Mouse (Mus musculus) erythroblast, adult 5-6 weeks (primary cell): ENCODE results near the gene Camk2b. TPM values are rescaled to one million over a fixed set of nuclear protein-coding genes. Genes with fewer than 3 reads are reported as not detected.
A peak's percentile ranks its signal among the peaks of the same experiment; 100 is the strongest.
"Not testable (repeated sequence)": the region's sequence is repeated elsewhere in the genome, so short reads cannot be mapped to it uniquely, and the experiment has no call there.

Source experiments
- ATAC-seq: replicated peaks from 2 replicates; pipeline ENCODE4 v1.8.0; 2016; ENCODE audit warnings: moderate number of reproducible peaks, mild to moderate bottlenecking, moderate TSS enrichment, inconsistent platforms; ENCODE audit not compliant: poor library complexity, low FRiP score, severe bottlenecking
- total RNA-seq, 2 experiments: library from RNA; stranded (forward) in 1 of 2; stranded (reverse) in 1 of 2; fragments of 150-400 nt in 1 of 2; fragments of 200-764, 138-1000 nt in 1 of 2; gene quantifications; 2 replicates each; pipeline versions ENCODE4 v1.2.3 to v1.2.4; 2015 to 2017; ENCODE audit warnings: low replicate concordance in 2 of 2

Camk2b gene
- total RNA-seq, 2 experiments from 2014 or later, result not detected

- no peak for ATAC-seq
Measured at GRCm38 (mm10) chr11:6017484-6018140, 48.5 kb downstream of the Camk2b start.

DNA sequence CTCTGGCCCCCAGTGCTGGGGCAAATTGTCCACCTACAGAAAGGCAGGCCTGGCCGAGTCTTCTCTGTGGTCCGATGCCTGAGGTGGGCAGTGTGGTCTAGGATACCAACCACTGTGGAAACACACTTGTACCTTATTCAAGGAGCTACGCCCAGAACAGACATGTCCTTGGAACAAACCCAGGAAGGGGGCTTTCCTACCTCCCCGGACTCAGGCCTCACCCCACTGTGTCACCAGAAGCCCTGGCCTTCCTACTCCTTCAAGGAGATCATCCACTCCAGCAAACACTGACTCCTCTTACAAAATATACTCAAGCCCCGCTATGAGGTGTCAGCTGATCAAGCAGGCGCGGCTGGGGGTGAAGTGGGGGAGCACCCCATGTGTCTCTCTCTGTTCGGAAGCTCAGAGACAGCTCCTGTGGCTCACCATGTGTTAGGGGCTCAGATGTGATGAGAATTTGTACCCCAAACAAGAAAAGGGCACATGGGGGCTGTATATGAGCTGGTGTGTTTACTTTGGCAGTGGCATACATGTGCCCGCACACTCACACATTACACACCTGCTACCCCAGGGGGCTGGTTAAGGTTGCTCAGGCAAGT, 49.3 kb downstream of the Camk2b start:
- no peak for ATAC-seq

GRCm38 (mm10) chr11:6016368-6016767, 49.8 kb downstream of the Camk2b start:
- ATAC-seq, result no peak

DNA sequence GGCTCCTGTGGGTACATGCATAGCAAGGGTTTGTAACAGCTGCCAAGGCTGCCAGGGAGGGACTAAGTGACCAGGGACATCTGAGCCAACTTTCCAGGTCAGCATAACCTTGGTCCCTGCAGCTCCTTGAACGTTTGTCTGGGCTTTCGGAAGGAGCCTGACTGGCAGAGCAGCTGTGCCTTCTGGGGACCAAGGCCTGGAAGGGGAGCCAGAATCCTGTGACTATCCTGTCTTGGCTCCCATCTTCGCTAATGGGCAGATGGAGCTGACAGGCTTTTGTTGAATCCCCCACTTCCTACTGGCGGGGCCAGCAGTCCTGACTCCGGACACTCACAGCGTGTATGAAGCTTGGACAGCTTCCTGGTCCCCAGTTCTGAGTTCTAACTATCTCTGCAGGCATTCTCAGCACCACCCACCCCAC, 51.1 kb downstream of the Camk2b start:
- ATAC-seq, result no peak

DNA sequence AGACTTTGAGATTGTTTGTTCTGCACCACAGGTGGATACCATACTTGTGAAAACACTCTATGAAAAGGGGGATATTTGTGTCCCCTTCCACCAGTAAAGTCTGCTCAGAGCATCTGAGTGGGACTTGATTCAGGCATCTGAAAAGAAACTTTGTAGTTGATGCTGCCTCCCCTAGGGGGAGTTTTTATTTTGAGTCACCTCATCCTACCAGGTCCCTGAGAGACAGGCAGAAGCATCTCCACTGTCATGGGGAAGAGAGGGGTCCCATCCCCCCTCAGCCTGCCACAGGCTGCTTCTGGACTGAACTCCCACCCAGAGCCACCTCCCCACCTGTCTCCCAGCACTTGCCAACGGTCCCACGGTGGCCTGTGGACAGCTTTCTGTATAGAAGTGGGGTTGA, 52.8 kb downstream of the Camk2b start:
- ATAC-seq, result no peak

- no peak for ATAC-seq
Measured at GRCm38 (mm10) chr11:6011879-6012278, 54.3 kb downstream of the Camk2b start.

GRCm38 (mm10) chr11:6010751-6011482, 55.2 kb downstream of the Camk2b start:
- ATAC-seq, result not testable (repeated sequence)

DNA sequence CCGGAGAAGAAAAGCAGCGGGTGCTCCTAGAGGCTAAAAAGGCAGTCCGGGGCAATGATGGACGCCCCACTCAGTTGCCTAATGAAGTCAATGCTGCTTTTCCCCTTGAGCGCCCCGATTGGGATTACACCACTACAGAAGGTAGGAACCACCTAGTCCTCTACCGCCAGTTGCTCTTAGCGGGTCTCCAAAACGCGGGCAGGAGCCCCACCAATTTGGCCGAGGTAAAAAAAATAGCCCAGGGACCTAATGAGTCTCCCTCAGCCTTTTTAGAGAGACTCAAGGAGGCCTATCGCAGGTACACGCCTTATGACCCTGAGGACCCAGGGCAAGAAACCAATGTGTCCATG, 58.4 kb downstream of the Camk2b start:
- ATAC-seq, result not testable (repeated sequence)

DNA sequence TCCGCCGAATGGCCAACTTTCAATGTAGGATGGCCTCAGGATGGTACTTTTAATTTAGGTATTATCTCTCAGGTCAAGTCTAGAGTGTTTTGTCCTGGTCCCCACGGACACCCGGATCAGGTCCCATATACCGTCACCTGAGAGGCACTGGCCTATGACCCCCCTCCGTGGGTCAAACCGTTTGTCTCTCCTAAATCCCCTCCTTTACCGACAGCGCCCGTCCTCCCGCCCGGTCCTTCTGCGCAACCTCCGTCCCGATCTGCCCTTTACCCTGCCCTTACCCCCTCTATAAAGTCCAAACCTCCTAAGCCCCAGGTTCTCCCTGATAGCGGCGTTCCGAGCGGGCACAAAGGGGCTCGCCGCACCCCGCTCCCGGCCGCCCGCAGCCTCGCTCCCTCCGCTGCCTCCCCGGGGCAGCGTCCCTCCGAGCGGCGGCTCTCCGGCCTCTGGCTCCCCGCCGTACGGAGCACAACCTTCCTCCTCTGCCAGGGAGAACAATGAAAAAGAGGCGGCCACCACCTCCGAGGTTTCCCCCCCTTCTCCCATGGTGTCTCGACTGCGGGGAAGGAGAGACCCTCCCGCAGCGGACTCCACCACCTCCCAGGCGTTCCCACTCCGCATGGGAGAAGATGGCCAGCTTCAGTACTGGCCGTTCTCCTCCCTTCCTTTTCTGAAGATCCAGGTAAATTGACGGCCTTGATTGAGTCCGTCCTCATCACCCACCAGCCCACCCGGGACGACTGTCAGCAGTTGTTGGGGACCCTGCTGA, 59.0 kb downstream of the Camk2b start:
- ATAC-seq, result not testable (repeated sequence)

GRCm38 (mm10) chr11:6006351-6007009, 59.7 kb downstream of the Camk2b start:
- ATAC-seq, result not testable (repeated sequence)

DNA sequence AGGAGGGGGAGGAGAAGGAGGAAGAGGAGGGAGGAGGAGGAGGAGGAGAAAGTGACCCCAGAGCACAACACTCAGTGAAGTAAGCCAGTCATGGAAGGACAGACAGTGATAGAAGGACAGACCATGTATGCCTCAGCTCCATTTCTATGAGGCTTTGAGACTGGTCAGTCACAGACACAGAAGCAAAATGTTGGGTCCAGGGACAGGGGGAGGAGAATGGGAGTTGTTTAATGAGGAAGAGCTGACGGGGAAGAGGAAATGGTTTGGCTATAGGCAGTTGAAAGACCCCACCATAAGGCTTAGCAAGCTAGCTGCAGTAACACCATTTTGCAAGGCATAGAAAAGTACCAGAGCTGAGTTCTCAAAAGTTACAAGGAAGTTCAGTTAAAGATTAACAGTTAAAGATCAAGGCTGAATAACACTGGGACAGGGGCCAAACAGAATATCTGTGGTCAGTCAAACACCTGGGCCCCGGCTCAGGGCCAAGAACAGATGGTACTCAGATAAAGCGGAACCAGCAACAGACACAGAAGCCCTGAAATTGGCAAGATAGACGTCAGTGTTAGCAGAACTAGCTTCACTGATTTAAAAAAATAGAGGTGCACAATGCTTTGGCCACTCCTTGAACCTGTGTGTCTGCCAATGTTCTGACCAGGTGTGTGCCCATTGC, 60.7 kb downstream of the Camk2b start:
- not testable (repeated sequence) for ATAC-seq

- ATAC-seq, result no peak
Measured at GRCm38 (mm10) chr11:6003046-6003639, 63.0 kb downstream of the Camk2b start.

- ATAC-seq, result no peak
Measured at GRCm38 (mm10) chr11:6001981-6002649, 64.0 kb downstream of the Camk2b start.

DNA sequence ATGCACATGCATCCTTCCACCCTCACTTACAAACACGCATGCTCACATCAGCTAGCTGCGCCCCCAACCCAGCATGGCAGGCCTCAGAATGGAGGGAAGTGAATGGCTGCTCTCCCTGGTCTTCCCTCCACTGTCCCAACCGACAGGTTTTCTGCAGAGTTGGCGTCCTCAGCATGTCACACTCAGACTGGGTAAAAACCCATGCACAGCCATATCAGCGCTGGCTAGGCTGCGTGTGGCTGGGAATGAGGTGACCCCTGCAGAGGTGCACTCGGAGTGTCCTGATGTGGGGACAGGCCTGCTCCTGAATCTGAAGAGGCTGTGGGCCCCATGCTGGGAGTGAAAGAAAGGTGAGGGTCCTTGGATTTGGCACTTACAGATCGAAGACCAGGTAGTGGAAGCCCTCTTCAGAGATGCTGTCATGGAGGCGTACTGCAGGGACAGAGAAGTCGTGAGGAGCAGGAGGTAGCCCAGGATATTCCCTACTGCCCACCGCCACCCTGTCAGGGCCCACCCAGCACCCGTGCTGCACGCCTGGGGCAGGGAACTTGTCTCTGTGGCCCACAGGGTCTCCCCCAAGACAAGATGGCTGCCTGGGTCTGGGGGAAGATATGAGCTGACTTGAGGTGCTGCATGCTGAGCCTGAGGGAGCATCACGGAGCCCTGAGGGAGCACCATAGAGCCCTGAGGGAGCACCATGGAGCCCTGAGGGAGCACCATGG, 65.0 kb downstream of the Camk2b start:
- ATAC-seq, result no peak

DNA sequence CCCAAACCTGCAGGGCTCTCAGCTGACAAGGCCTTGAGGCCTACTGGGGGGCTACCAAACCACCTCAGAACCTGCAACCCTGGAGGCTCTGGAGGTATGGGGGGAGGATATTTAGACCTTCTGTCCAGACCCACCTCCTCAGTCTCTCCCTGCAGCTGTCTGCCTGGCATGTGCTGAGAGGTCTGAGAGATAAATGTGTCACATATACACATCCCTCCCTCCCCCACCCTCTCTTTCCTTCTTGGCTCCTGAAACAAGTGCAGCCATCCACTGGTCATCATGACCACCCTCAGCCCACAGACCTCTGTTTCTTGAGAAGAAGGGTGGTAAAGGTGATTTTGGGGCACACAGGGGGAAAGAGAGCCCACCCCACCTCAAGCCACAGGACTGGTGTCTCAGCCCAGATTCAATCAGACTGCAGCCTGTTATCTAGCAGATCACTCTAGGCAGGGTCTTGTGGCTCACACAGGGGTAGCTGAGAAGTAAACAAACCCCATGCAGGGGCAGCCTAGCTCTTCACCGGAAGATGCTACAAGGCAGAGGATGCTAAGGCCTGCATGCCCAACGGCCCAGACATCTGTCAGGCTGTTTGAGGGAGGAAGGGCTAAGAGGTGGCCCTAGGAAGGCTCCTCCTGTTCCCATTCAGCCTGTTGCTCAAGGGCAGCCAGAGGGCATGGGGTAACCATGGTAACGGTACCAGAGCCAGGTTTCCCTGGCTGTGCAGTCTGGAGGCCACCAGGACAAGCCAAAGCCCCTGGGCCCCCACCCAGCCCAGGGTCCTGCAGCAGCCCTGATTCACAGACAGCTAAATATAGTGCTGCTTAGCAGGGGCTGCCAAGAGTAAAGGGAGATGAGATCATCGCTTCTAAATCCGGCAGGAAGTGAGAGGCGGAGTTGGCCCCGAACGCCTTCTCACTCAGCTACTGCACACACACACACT, 66.1 kb downstream of the Camk2b start:
- ATAC-seq, result no peak

- no peak for ATAC-seq
Measured at GRCm38 (mm10) chr11:5998472-5998871, 67.7 kb downstream of the Camk2b start.

DNA sequence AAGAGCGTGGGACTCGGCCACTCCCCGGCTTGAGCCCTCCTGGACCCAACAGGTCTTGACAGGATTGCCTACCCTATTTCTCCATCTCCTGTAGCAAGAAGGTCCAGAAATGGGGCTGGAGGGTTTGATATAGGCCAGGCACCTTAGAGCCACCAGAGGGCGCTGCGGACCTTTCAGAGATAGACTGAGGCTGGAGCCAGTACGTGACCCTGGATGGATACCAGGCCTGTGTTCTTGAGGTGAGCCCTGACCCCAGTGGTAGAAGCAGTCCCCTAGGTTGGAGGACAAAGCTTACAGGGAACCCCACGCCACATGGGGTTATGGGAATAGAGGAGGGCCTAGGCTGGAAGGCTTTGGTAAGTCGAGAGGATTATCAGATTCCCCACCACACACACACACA, 70.2 kb downstream of the Camk2b start:
- ATAC-seq, result peak; percentile 58
